29 mouse cellular contexts compared by ENCODE assay signal in genomic region chr17:85472687-85473202, GRCm38 (mm10).
A peak's percentile ranks its signal among the peaks of the same experiment; 100 is the strongest.
DNase-seq lines count a peak whose midpoint lies in the region; ATAC-seq and TF ChIP-seq lines count a peak whose summit lies in the region.
"Had no signal": no experiment of that assay in that cellular context is flagged by ENCODE, and none has a peak within 500 bp of the region (broad histone marks: within the 10 kb centered on the region; RNA-seq: fewer than 3 reads in every experiment).

No protein-coding gene starts in this region.

- H3K27ac ChIP-seq in forebrain, embryonic 11.5 days (ENCODE audit: low read depth, low read length), result no peak overlapping the region
- no peak overlapping the region for H3K27ac ChIP-seq in forebrain, postnatal 0 days (ENCODE audit: low read depth, low read length)
- peak overlapping the region; percentile 5; the same call in 1 of the 2 replicates for H3K27ac ChIP-seq in midbrain, embryonic 10.5 days (replicated peaks)
- H3K27ac ChIP-seq in midbrain, postnatal 0 days (ENCODE audit: low read depth, low read length), result no peak overlapping the region
- no peak overlapping the region for H3K27ac ChIP-seq in heart, embryonic 12.5 days (ENCODE audit: poor library complexity, severe bottlenecking)
- H3K27ac ChIP-seq: gastrocnemius, adult 2 months; hindbrain, embryonic 13.5 days; layer of hippocampus, adult 2 months; left cerebral cortex, adult 2 months; limb, embryonic 12.5 days; liver, embryonic 15.5 days; midbrain, embryonic 13.5 days; stomach, postnatal 0 days had no signal

- no peak overlapping the region for H3K4me2 ChIP-seq in forebrain, embryonic 11.5 days (ENCODE audit: low read depth, low read length, severe bottlenecking)
- no peak overlapping the region; the same call in 1 of the 2 replicates for H3K4me2 ChIP-seq in forebrain, postnatal 0 days (ENCODE audit: low read depth)
- H3K4me2 ChIP-seq in midbrain, postnatal 0 days (ENCODE audit: low read depth, low read length, poor library complexity, severe bottlenecking), result no peak overlapping the region
- no peak overlapping the region for H3K4me2 ChIP-seq in heart, embryonic 12.5 days
- H3K4me2 ChIP-seq: heart, embryonic 11.5 days; hindbrain, embryonic 13.5 days; limb, embryonic 12.5 days; liver, embryonic 15.5 days; lung, embryonic 14.5 days; midbrain, embryonic 13.5 days had no signal

- 0 out of 2 replicates have a peak, but pooled peaks have one; percentile 15 for ATAC-seq in forebrain, embryonic 11.5 days (replicated peaks; ENCODE audit: low FRiP score)
- no peak for ATAC-seq in forebrain, postnatal 0 days
- no peak for ATAC-seq in midbrain, postnatal 0 days (ENCODE audit: low FRiP score)
- ATAC-seq in Patski, result peak; percentile 34
- no peak for ATAC-seq in heart, embryonic 12.5 days (ENCODE audit: insufficient number of reproducible peaks, low FRiP score)
- ATAC-seq: intestine, embryonic 16.5 days; midbrain, embryonic 13.5 days had no signal

- no peak for TF ChIP-seq CTCF in forebrain, postnatal 0 days (IDR thresholded peaks at IDR 0.05; ENCODE audit: low read depth)
- no peak for TF ChIP-seq CTCF in midbrain, postnatal 0 days (IDR thresholded peaks at IDR 0.05)
- no peak for TF ChIP-seq CTCF in Patski (IDR thresholded peaks at IDR 0.05)

- H3K27me3 ChIP-seq in forebrain, embryonic 11.5 days (ENCODE audit: control insufficient read depth, insufficient read depth, low read length), result peaks cover 28% of the 10 kb centered on the region
- H3K27me3 ChIP-seq in forebrain, postnatal 0 days (ENCODE audit: insufficient read depth, low read length), result peaks cover 36% of the 10 kb centered on the region
- peaks cover 99% of the 10 kb centered on the region for H3K27me3 ChIP-seq in midbrain, embryonic 10.5 days (ENCODE audit: low read depth, poor library complexity, severe bottlenecking)
- peaks cover 80% of the 10 kb centered on the region for H3K27me3 ChIP-seq in midbrain, postnatal 0 days (ENCODE audit: insufficient read depth, low read length)
- H3K27me3 ChIP-seq in Patski, result peaks cover 7% of the 10 kb centered on the region
- peaks cover 88% of the 10 kb centered on the region for H3K27me3 ChIP-seq in heart, embryonic 12.5 days (replicated peaks)

- in situ Hi-C loops in Patski (cut with MboI; ENCODE audit: low pct_unique_long_range_greater_than_20kb), result no loop called here

- CTCF ChIA-PET in Patski (lab: Charles Lee), result no interaction called here

- H3K4me3 ChIP-seq in forebrain, embryonic 11.5 days (ENCODE audit: low read depth, low read length), result no peak overlapping the region
- no peak overlapping the region for H3K4me3 ChIP-seq in forebrain, postnatal 0 days (ENCODE audit: low read depth, low read length)
- H3K4me3 ChIP-seq in midbrain, embryonic 10.5 days, result peak overlapping the region; percentile 25
- H3K4me3 ChIP-seq in midbrain, postnatal 0 days (ENCODE audit: low read depth, low read length), result no peak overlapping the region
- no peak overlapping the region for H3K4me3 ChIP-seq in heart, embryonic 12.5 days
- H3K4me3 ChIP-seq: gastrocnemius, adult 2 months; hindbrain, embryonic 13.5 days; layer of hippocampus, adult 2 months; left cerebral cortex, adult 2 months; limb, embryonic 12.5 days; liver, embryonic 15.5 days; midbrain, embryonic 13.5 days had no signal

- 4% methylated on average over 5 of the region's 5 CpGs for WGBS in forebrain, embryonic 11.5 days
- 18% methylated on average over 5 of the region's 5 CpGs for WGBS in forebrain, postnatal 0 days
- 5% methylated on average over 5 of the region's 5 CpGs for WGBS in midbrain, embryonic 10.5 days
- whole genome bisulfite sequencing in midbrain, postnatal 0 days, result 5% methylated on average over 5 of the region's 5 CpGs
- 8% methylated on average over 5 of the region's 5 CpGs for WGBS in heart, embryonic 12.5 days

- H3K9ac ChIP-seq in forebrain, embryonic 11.5 days (ENCODE audit: low read length), result no peak overlapping the region
- H3K9ac ChIP-seq in forebrain, postnatal 0 days, result no peak overlapping the region
- no peak overlapping the region for H3K9ac ChIP-seq in midbrain, postnatal 0 days (replicated peaks; ENCODE audit: low read length, poor library complexity, severe bottlenecking)
- H3K9ac ChIP-seq in heart, embryonic 12.5 days, result no peak overlapping the region
- H3K9ac ChIP-seq: hindbrain, embryonic 13.5 days; limb, embryonic 12.5 days; liver, embryonic 15.5 days; lung, embryonic 14.5 days; midbrain, embryonic 13.5 days had no signal

- POLR2A ChIA-PET in Patski (lab: Charles Lee), result no interaction called here

- DNase-seq in forebrain, embryonic 11.5 days (ENCODE audit: low spot score), result no peak
- DNase-seq in forebrain, postnatal 0 days, result no peak
- no peak for DNase-seq in midbrain, embryonic 10.5 days (ENCODE audit: low spot score)
- no peak for DNase-seq in midbrain, postnatal 0 days (ENCODE audit: low spot score)
- DNase-seq in Patski (ENCODE audit: low read depth, low spot score), result no peak
- no peak for DNase-seq in embryo, embryonic 9.5 days (ENCODE audit: extremely low spot score)
- DNase-seq: adrenal gland, postnatal 10 days; cerebellum, adult 11 months; cerebellum, postnatal 10 days; gastrocnemius, adult 2 months; gastrocnemius, postnatal 36 days; heart, adult 18-20 months; heart, postnatal 4 days; kidney, adult 9 months; kidney, postnatal 36 days; lung, embryonic 14.5 days; right cerebral cortex, postnatal 4 days; thymus, adult 18-20 months; thymus, postnatal 25 days had no signal

- no peaks in the 10 kb centered on the region for H3K9me3 ChIP-seq in forebrain, embryonic 11.5 days (ENCODE audit: control insufficient read depth, low read length)
- no peaks in the 10 kb centered on the region for H3K9me3 ChIP-seq in forebrain, postnatal 0 days (ENCODE audit: low read length)
- 0 out of 2 replicates have a peak, but pooled peaks cover 3% of the 10 kb centered on the region for H3K9me3 ChIP-seq in midbrain, embryonic 10.5 days (replicated peaks)
- 0 out of 2 replicates have a peak, but pooled peaks cover 3% of the 10 kb centered on the region for H3K9me3 ChIP-seq in midbrain, postnatal 0 days (ENCODE audit: low read length)
- 0 out of 2 replicates have a peak, but pooled peaks cover 3% of the 10 kb centered on the region for H3K9me3 ChIP-seq in heart, embryonic 12.5 days (replicated peaks)
- H3K9me3 ChIP-seq: limb, embryonic 12.5 days; liver, embryonic 15.5 days had no signal

- H3K36me3 ChIP-seq in forebrain, embryonic 11.5 days (ENCODE audit: control insufficient read depth, insufficient read depth, low read length), result no peaks in the 10 kb centered on the region
- H3K36me3 ChIP-seq in forebrain, postnatal 0 days (ENCODE audit: insufficient read depth), result no peaks in the 10 kb centered on the region
- H3K36me3 ChIP-seq in midbrain, embryonic 10.5 days, result no peaks in the 10 kb centered on the region
- H3K36me3 ChIP-seq in midbrain, postnatal 0 days (ENCODE audit: insufficient read depth, low read length), result no peaks in the 10 kb centered on the region
- no peaks in the 10 kb centered on the region for H3K36me3 ChIP-seq in heart, embryonic 12.5 days
- H3K36me3 ChIP-seq: hindbrain, embryonic 13.5 days; limb, embryonic 12.5 days; liver, embryonic 15.5 days; midbrain, embryonic 13.5 days had no signal

- 0 out of 2 replicates have a peak, but pooled peaks cover 2% of the 10 kb centered on the region for H3K4me1 ChIP-seq in forebrain, embryonic 11.5 days (replicated peaks; ENCODE audit: control insufficient read depth, insufficient read depth, low read length)
- H3K4me1 ChIP-seq in forebrain, postnatal 0 days (ENCODE audit: insufficient read depth), result no peaks in the 10 kb centered on the region
- H3K4me1 ChIP-seq in midbrain, embryonic 10.5 days, result peaks cover 22% of the 10 kb centered on the region
- H3K4me1 ChIP-seq in midbrain, postnatal 0 days (ENCODE audit: insufficient read depth, low read length), result no peaks in the 10 kb centered on the region
- no peaks in the 10 kb centered on the region for H3K4me1 ChIP-seq in heart, embryonic 12.5 days (replicated peaks)
- H3K4me1 ChIP-seq: hindbrain, embryonic 13.5 days; limb, embryonic 12.5 days; liver, embryonic 15.5 days had no signal

Comparison
In these comparisons a context has a peak if more than half of its experiments do, and no peak if none do; other contexts are left out.
1. ATAC-seq: peak in forebrain, embryonic 11.5 days (single experiment) and Patski (single experiment); none in forebrain, postnatal 0 days (single experiment), midbrain, postnatal 0 days (single experiment) and heart, embryonic 12.5 days (single experiment).